Mouse (Mus musculus) liver, embryonic 12.5 days (tissue): Measurements from ENCODE around the gene 5830473C10Rik. TPM values are rescaled to one million over a fixed set of nuclear protein-coding genes. Genes with fewer than 3 reads are reported as not detected.
"Not testable (repeated sequence)": the region's sequence is repeated elsewhere in the genome, so short reads cannot be mapped to it uniquely, and the experiment has no call there.

Experiments used
- ATAC-seq: fragments of 200-750 bp; cut with Nextera tagmentation; 2 replicates; pipeline ENCODE4 v1.8.0; 2017; ENCODE audit warnings: moderate number of reproducible peaks, mild to moderate bottlenecking, moderate library complexity
- H3K27ac ChIP-seq: fragments of 300-500 bp; sonication (generic); 2 replicates; pipeline ENCODE4 v1.5.1; 2016; ENCODE audit warnings: mild to moderate bottlenecking
- H3K27me3 ChIP-seq: fragments of 300-500 bp; sonication (generic); replicated peaks from 2 replicates; pipeline ENCODE4 v1.6.1; 2016; ENCODE audit warnings: mild to moderate bottlenecking, moderate library complexity
- H3K36me3 ChIP-seq: fragments of 300-500 bp; sonication (generic); 2 replicates; pipeline ENCODE4 v1.6.1; 2016; ENCODE audit warnings: mild to moderate bottlenecking, moderate library complexity
- H3K4me1 ChIP-seq: fragments of 300-500 bp; sonication (generic); 2 replicates; pipeline ENCODE4 v1.6.1; 2016
- H3K4me2 ChIP-seq: fragments of 300-500 bp; sonication (generic); 2 replicates; pipeline ENCODE4 v1.6.1; 2016; ENCODE audit warnings: mild to moderate bottlenecking, moderate library complexity
- H3K4me3 ChIP-seq: fragments of 300-500 bp; sonication (generic); 2 replicates; pipeline ENCODE4 v1.5.1; 2016; ENCODE audit warnings: mild to moderate bottlenecking, moderate library complexity
- H3K9ac ChIP-seq: fragments of 300-500 bp; sonication (generic); 2 replicates; pipeline ENCODE4 v1.6.1; 2016; ENCODE audit warnings: mild to moderate bottlenecking, moderate library complexity
- H3K9me3 ChIP-seq: fragments of 300-500 bp; sonication (generic); replicated peaks from 2 replicates; pipeline ENCODE4 v1.6.1; 2016; ENCODE audit warnings: mild to moderate bottlenecking, moderate library complexity
- WGBS: fragments of 180-500 bp; shearing (Covaris S2); methylation state at CpG from one replicate; pipeline ENCODE4 v1.1.7; 2016; ENCODE audit not compliant: insufficient replicate concordance; 5-methylcytosine and 5-hydroxymethylcytosine counted together
- polyA plus RNA-seq: library from polyadenylated mRNA; unstranded; fragments of >200 nt; fragmentation: Nextera tagmentation; extraction: Ambion mirVana; gene quantifications from 2 replicates; pipeline ENCODE4 v1.2.1, GENCODE M21; 2016

The 5830473C10Rik gene
- polyA plus RNA-seq, 1 experiment from 2014 or later: 0.12 TPM

DNA sequence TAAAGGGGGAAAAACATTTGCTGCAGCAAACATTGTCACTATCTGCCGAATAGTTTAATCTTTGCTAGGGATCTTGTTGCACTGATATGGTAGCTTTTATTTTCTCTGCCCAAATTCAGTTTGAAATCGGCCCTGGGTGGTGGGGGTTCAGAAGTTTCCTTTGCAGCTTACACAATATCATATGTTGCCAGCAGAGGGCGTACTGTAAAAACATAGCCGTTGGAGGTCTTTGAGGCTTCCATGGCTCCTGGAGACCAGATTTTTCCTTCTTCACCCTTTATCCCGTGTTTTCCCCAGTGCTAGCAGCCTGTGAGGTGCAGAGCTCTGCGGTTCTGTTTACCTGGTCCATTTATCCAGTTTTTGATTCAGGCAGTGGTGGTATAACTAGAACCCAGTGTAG lies 40.6 kb downstream of the 5830473C10Rik start:
- H3K4me1 ChIP-seq: 0 out of 2 replicates have a peak, but pooled peaks cover 6% of the 10 kb centered on the region
- no peak for ATAC-seq
- H3K9ac ChIP-seq: no peak overlapping the region
- no peaks in the 10 kb centered on the region for H3K36me3 ChIP-seq
- no peak overlapping the region for H3K27ac ChIP-seq
- H3K4me3 ChIP-seq: no peak overlapping the region
- 15% methylated on average over 6 of the region's 6 CpGs for WGBS
- H3K27me3 ChIP-seq: no peaks in the 10 kb centered on the region; the same call in 1 of the 2 replicates
- H3K4me2 ChIP-seq: no peak overlapping the region
- H3K9me3 ChIP-seq: no peaks in the 10 kb centered on the region

DNA sequence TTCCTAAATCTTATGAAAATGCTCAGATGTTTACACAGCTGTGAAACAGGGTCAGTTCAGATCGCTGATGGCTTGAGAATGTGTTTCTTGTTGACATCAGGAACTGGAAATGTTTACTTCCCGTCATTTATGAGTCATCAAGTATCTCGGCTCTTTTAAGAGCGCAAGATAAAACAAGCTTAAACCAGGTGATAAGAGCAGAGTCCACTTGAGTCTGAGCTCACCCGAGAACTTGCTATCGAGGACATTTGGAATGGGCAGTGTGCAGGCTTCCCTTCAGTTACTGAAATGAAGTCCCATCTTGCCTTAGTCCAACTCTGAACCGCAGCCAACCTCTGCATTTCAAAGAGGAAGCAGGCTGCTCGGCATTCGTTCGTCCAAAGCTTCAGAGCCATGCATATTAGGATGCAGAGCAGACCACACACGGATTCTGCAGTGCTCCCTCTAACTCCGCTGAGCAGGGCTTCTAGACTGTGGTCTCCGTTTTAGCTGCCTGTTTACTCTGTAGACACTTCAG lies 42.6 kb downstream of the 5830473C10Rik start:
- H3K36me3 ChIP-seq: no peaks in the 10 kb centered on the region
- 29% methylated on average over 13 of the region's 13 CpGs for WGBS
- H3K9me3 ChIP-seq: no peaks in the 10 kb centered on the region
- no peak overlapping the region for H3K4me3 ChIP-seq
- H3K4me2 ChIP-seq: no peak overlapping the region
- H3K27ac ChIP-seq: no peak overlapping the region
- H3K9ac ChIP-seq: no peak overlapping the region
- H3K27me3 ChIP-seq: no peaks in the 10 kb centered on the region; the same call in 1 of the 2 replicates
- H3K4me1 ChIP-seq: 0 out of 2 replicates have a peak, but pooled peaks cover 6% of the 10 kb centered on the region
- no peak for ATAC-seq

- H3K36me3 ChIP-seq: no peaks in the 10 kb centered on the region
- H3K9me3 ChIP-seq: no peaks in the 10 kb centered on the region
- no peak overlapping the region for H3K4me3 ChIP-seq
- H3K9ac ChIP-seq: no peak overlapping the region
- no peak overlapping the region for H3K27ac ChIP-seq
- no peaks in the 10 kb centered on the region for H3K27me3 ChIP-seq
- 33% methylated on average over 11 of the region's 11 CpGs for WGBS
- H3K4me2 ChIP-seq: no peak overlapping the region
- H3K4me1 ChIP-seq: no peaks in the 10 kb centered on the region
- ATAC-seq: 0 out of 2 replicates have a peak, but pooled peaks have one; percentile 18
These were observed 48.0 kb downstream of the 5830473C10Rik start for GRCm38 (mm10) chr5:90608906-90609305.

DNA sequence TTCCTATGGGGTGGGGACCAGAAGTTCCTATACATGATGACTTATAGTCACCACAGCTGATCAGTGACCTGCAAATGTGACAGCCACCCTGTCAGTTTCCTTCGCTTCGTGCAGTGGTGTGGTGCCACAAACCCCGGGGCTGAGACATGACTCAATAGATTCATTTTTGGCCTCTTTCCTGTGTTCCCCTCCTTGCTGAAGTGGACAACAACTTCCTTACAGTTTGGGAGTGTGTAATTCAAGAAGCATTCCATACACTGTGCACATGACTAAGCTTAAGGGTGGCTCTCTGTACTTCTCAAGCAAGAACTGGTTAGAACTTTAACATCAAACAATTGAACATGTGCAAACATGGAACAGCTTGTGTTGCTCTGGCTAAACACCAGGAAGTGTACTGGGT lies 50.5 kb downstream of the 5830473C10Rik start:
- no peaks in the 10 kb centered on the region for H3K36me3 ChIP-seq
- H3K4me1 ChIP-seq: no peaks in the 10 kb centered on the region
- WGBS: 46% methylated on average over 3 of the region's 3 CpGs
- H3K9me3 ChIP-seq: no peaks in the 10 kb centered on the region
- H3K4me3 ChIP-seq: no peak overlapping the region
- H3K9ac ChIP-seq: no peak overlapping the region
- H3K27ac ChIP-seq: no peak overlapping the region
- H3K27me3 ChIP-seq: no peaks in the 10 kb centered on the region
- no peak for ATAC-seq
- no peak overlapping the region for H3K4me2 ChIP-seq

- Histone ChIP-seq H3K27me3 (no peaks in the 10 kb centered on the region), H3K4me1 (no peaks in the 10 kb centered on the region), H3K9me3 (no peaks in the 10 kb centered on the region), H3K4me3 (no peak overlapping the region), H3K9ac (no peak overlapping the region), H3K27ac (no peak overlapping the region), H3K4me2 (no peak overlapping the region), H3K36me3 (no peaks in the 10 kb centered on the region)
- WGBS: 69% methylated on average over 6 of the region's 6 CpGs
- ATAC-seq: no peak
These were observed 51.2 kb downstream of the 5830473C10Rik start for GRCm38 (mm10) chr5:90611996-90612611.

DNA sequence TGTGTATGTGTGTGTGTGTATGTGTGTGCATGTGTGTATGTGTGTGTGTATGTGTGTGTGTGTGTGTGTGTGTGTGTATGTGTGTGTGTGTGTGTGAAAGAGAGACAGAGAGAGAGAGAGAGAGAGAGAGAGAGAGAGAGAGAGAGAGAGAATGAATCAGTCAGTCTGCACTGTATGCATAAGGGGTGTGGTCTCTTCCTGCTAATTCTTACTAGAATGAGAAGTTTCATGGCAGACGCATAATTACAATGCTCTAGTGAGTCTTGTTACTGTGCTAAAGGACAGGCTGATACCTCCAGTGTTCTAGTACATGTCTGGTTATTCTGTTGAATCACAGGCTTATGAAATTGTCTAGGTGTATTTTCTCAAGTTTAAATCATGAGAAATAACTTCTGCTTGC lies 51.8 kb downstream of the 5830473C10Rik start:
- ATAC-seq, H3K4me3 ChIP-seq: not testable (repeated sequence)

DNA sequence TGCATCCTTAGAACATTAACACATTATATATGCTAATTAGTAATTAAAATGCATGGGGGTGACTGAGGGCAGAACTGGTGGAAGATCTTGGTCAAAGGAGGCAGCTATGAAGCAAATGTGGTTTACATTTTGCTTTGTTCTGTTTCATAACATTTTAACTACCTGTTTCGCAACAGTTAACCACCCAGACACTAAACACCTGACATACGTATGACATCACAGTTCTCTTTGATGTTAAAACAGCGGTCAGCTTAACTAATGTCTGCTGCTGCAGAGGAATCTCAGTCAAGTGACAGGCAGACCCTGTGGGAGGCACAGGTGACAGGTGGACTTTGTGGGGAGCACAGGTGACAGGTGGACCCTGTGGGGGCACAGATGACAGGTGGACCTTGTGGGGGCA lies 57.0 kb downstream of the 5830473C10Rik start:
- no peak overlapping the region for H3K9ac ChIP-seq
- no peak for ATAC-seq
- WGBS: 76% methylated on average over 3 of the region's 3 CpGs

More for the DNA sequence above, 51.8 kb downstream of the 5830473C10Rik start:
- H3K4me1 ChIP-seq, H3K36me3 ChIP-seq, H3K27ac ChIP-seq, H3K9ac ChIP-seq, H3K27me3 ChIP-seq, H3K4me2 ChIP-seq, H3K9me3 ChIP-seq: not testable (repeated sequence)
- 67% methylated on average over 1 of the region's 1 CpGs for WGBS

GRCm38 (mm10) chr5:90621316-90621715 lies 60.4 kb downstream of the 5830473C10Rik start:
- Histone ChIP-seq H3K4me1 (no peaks in the 10 kb centered on the region), H3K27me3 (no peaks in the 10 kb centered on the region), H3K9me3 (no peaks in the 10 kb centered on the region), H3K4me2 (no peak overlapping the region), H3K27ac (no peak overlapping the region), H3K4me3 (no peak overlapping the region), H3K36me3 (no peaks in the 10 kb centered on the region), H3K9ac (no peak overlapping the region)
- 70% methylated on average over 2 of the region's 2 CpGs for WGBS
- no peak for ATAC-seq

More for the DNA sequence above, 57.0 kb downstream of the 5830473C10Rik start:
- Histone ChIP-seq H3K9me3 (no peaks in the 10 kb centered on the region), H3K27me3 (no peaks in the 10 kb centered on the region), H3K4me3 (no peak overlapping the region), H3K36me3 (no peaks in the 10 kb centered on the region), H3K4me2 (no peak overlapping the region), H3K4me1 (no peaks in the 10 kb centered on the region), H3K27ac (no peak overlapping the region)

DNA sequence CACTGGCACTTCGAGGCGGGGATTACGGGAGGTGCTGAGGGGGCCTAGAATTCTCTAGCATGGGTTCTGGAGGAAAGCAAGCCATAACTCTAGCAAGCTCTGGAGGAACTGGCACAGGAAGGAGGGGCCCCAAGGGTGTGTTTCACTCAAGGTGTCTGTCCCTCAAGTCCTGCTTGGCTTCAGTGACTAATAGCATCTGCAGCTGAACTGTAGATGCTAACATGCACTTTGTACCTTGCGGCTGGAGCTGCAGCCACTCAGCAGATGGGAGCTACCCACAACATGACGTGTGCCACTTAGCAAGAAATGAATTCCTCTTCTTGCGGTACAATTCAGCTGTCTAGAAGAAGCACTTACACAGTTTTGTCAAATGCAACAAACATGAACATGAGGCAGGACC lies 60.8 kb downstream of the 5830473C10Rik start:
- Histone ChIP-seq H3K27me3 (no peaks in the 10 kb centered on the region), H3K4me1 (no peaks in the 10 kb centered on the region), H3K9ac (no peak overlapping the region), H3K9me3 (no peaks in the 10 kb centered on the region), H3K4me2 (no peak overlapping the region), H3K4me3 (no peak overlapping the region), H3K27ac (no peak overlapping the region), H3K36me3 (no peaks in the 10 kb centered on the region)
- WGBS: 80% methylated on average over 6 of the region's 6 CpGs
- no peak for ATAC-seq

DNA sequence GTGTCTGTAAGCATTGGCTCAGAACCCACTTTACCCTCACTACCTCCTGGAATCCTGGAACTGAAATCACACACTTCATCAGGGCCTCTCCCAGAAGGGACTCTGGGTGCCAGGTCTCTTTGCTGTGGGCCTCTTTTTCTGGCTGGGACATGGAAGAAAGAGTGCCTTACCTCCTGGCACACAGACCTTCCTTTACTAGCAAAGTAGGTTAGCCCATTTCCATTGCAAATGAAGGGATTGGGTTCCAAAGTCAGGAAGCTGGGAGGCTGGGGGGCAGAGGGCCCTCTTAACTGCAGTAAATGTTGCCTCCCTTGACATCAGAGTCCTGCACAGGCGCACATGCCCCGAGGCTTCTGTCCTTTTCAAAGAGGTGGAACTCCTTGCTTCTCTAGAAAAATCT lies 62.3 kb downstream of the 5830473C10Rik start:
- H3K4me1 ChIP-seq: no peaks in the 10 kb centered on the region
- no peaks in the 10 kb centered on the region for H3K27me3 ChIP-seq
- ATAC-seq: no peak
- 67% methylated on average over 2 of the region's 2 CpGs for WGBS
- no peaks in the 10 kb centered on the region for H3K9me3 ChIP-seq
- no peak overlapping the region for H3K4me3 ChIP-seq
- no peaks in the 10 kb centered on the region for H3K36me3 ChIP-seq
- H3K9ac ChIP-seq: no peak overlapping the region
- no peak overlapping the region for H3K4me2 ChIP-seq
- H3K27ac ChIP-seq: no peak overlapping the region

DNA sequence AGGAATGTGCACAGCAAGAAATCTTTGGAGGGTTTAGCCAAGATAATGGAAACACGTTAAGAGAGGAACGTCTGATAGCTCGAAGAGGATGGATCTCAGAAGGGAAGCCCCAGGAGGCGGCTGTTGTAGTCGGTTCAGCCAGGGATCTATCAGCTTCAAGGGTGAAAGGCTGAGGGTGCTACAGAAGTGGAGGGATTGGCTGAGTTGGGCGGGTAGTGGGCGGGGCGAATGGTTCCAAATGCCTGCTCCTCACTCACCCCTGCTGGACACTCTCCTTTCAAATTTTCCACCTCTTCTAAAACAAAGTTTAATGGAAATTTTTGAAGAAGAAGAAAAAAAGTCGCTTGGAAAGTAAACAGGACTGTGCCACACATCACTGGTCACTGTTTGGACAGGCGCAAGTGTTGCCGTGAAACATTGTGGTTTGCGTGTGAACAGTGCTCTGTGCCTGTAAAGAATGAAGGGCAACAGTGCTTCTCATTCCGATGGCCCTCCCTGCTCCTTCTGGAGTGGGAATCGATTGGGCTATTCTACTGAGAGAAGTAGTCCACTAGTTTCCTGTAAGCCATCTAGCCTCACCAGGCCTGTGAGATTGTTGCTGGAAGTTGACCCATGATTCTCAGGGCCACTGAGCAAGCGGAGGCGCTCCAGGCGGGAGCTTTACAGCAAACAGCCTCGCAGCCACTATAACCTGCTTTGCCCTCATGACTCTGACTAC lies 64.0 kb downstream of the 5830473C10Rik start:
- H3K4me2 ChIP-seq: no peak overlapping the region
- 74% methylated on average over 18 of the region's 18 CpGs for WGBS
- no peaks in the 10 kb centered on the region for H3K27me3 ChIP-seq
- H3K4me3 ChIP-seq: no peak overlapping the region
- H3K27ac ChIP-seq: no peak overlapping the region
- no peaks in the 10 kb centered on the region for H3K4me1 ChIP-seq
- H3K36me3 ChIP-seq: no peaks in the 10 kb centered on the region
- no peaks in the 10 kb centered on the region for H3K9me3 ChIP-seq
- no peak overlapping the region for H3K9ac ChIP-seq
- ATAC-seq: no peak

- Histone ChIP-seq H3K9ac (no peak overlapping the region), H3K9me3 (no peaks in the 10 kb centered on the region), H3K36me3 (no peaks in the 10 kb centered on the region), H3K27ac (no peak overlapping the region), H3K4me1 (no peaks in the 10 kb centered on the region), H3K27me3 (no peaks in the 10 kb centered on the region), H3K4me3 (no peak overlapping the region), H3K4me2 (no peak overlapping the region)
- no peak for ATAC-seq
- 76% methylated on average over 4 of the region's 4 CpGs for WGBS
These were observed 66.5 kb downstream of the 5830473C10Rik start for GRCm38 (mm10) chr5:90627423-90627822.
